Mouse (Mus musculus) kidney, postnatal 0 days (tissue): ENCODE measurements around the gene Aig1. TPM values are rescaled to one million over a fixed set of nuclear protein-coding genes. Genes with fewer than 3 reads are reported as not detected.

Experiments used
- ATAC-seq: fragments of 200-750 bp; cut with Nextera tagmentation; replicated peaks from 2 replicates; pipeline ENCODE4 v1.8.0; 2017; ENCODE audit warnings: low read depth, moderate number of reproducible peaks, moderate TSS enrichment, moderate library complexity; ENCODE audit not compliant: low FRiP score
- DNase-seq: peaks from one replicate; pipeline ENCODE4 v3.0.0-alpha.2; 2016; ENCODE audit warnings: low spot score
- H3K27ac ChIP-seq: fragments of 300-500 bp; sonication (generic); 2 replicates; pipeline ENCODE4 v1.5.1; 2014; ENCODE audit warnings: mild to moderate bottlenecking
- H3K27me3 ChIP-seq: fragments of 300-500 bp; sonication (generic); 2 replicates; pipeline ENCODE4 v1.6.1; 2014; ENCODE audit warnings: low read length, mixed read lengths; ENCODE audit not compliant: insufficient read depth
- H3K36me3 ChIP-seq: fragments of 300-500 bp; sonication (generic); 2 replicates; pipeline ENCODE4 v1.6.1; 2014; ENCODE audit warnings: low read length, mixed read lengths; ENCODE audit not compliant: insufficient read depth
- H3K4me1 ChIP-seq: fragments of 300-500 bp; sonication (generic); replicated peaks from 2 replicates; pipeline ENCODE4 v1.6.1; 2014; ENCODE audit warnings: antibody characterized with exemption, low read length, mixed read lengths; ENCODE audit not compliant: insufficient read depth
- H3K4me2 ChIP-seq: fragments of 300-500 bp; sonication (generic); 2 replicates; pipeline ENCODE4 v1.6.1; 2014; ENCODE audit warnings: mild to moderate bottlenecking, low read length, moderate library complexity, mixed read lengths
- H3K4me3 ChIP-seq: fragments of 300-500 bp; sonication (generic); replicated peaks from 2 replicates; pipeline ENCODE4 v1.5.1; 2014; ENCODE audit warnings: low read depth, low read length
- H3K9ac ChIP-seq: fragments of 300-500 bp; sonication (generic); 2 replicates; pipeline ENCODE4 v1.6.1; 2014; ENCODE audit warnings: low read depth, low read length
- H3K9me3 ChIP-seq: fragments of 300-500 bp; sonication (generic); replicated peaks from 2 replicates; pipeline ENCODE4 v1.6.1; 2016; ENCODE audit warnings: low read length, inconsistent platforms, mixed read lengths
- CTCF ChIP-seq: IDR thresholded peaks from 2 replicates; pipeline ENCODE4 v1.5.1; 2016; ENCODE audit warnings: antibody characterized with exemption, low read depth, mild to moderate bottlenecking, moderate library complexity
- WGBS: fragments of 180-500 bp; shearing (Covaris S2); extraction: QIAGEN DNeasy Blood & Tissue Kit; methylation state at CpG from one replicate; pipeline ENCODE4 v1.1.7; 2014; 5-methylcytosine and 5-hydroxymethylcytosine counted together
- polyA plus RNA-seq: library from polyadenylated mRNA; unstranded; fragments of >200 nt; fragmentation: Nextera tagmentation; extraction: Ambion mirVana; gene quantifications from 2 replicates; pipeline ENCODE4 v1.2.1, GENCODE M21; 2015

Gene Aig1
- polyA plus RNA-seq, 1 experiment from 2014 or later = 64.1 TPM

DNA sequence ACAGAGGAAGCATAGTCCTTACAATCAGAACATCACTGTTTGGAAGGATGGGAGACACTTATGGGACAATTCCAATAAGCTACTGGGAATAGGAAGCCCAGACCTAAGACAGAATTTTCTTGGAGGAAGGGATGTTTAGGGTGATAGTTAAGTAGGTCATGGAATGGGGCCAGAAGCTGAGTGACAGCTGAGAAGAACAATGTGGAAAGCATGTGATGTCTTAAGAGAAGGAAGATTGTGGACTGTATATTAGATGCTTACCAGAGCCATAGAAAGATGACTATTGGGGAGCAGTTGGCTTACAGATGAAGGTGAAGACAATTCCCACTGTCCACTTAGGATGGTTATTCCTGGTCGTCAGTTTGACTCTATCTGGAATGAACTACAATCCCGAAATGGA is 191.3 kb downstream of the Aig1 start:
- 95% methylated on average over 2 of the region's 2 CpGs for WGBS
- H3K4me2 ChIP-seq = no peak overlapping the region
- H3K9me3 ChIP-seq = no peaks in the 10 kb centered on the region
- TF ChIP-seq CTCF = no peak
- H3K4me1 ChIP-seq = no peaks in the 10 kb centered on the region
- no peak for ATAC-seq
- H3K9ac ChIP-seq = no peak overlapping the region
- H3K36me3 ChIP-seq = no peaks in the 10 kb centered on the region
- no peak overlapping the region for H3K4me3 ChIP-seq
- DNase-seq = no peak
- no peak overlapping the region for H3K27ac ChIP-seq
- H3K27me3 ChIP-seq = no peaks in the 10 kb centered on the region

DNA sequence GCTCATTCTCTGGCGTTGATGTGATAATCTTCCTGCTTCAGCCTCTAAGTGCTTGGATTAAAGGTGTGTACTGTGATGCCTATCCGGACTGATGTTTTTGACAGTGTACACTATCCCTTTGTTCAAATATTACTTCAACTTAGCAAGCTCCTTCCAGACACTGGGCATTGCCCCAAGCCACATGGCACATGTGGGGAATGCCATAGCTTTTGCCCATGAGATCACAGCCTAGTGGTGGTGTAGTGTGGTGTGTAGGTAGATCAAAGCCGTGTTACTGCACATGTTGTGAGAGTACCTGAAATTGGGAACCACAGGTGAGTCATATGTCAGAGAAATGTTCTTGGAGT is 193.8 kb downstream of the Aig1 start:
- H3K36me3 ChIP-seq = no peaks in the 10 kb centered on the region
- WGBS = 85% methylated on average over 3 of the region's 3 CpGs
- H3K4me2 ChIP-seq = no peak overlapping the region
- H3K4me3 ChIP-seq = no peak overlapping the region
- H3K9ac ChIP-seq = no peak overlapping the region
- TF ChIP-seq CTCF = no peak
- no peak for DNase-seq
- no peak overlapping the region for H3K27ac ChIP-seq
- ATAC-seq = no peak
- no peaks in the 10 kb centered on the region for H3K27me3 ChIP-seq
- H3K4me1 ChIP-seq = no peaks in the 10 kb centered on the region
- 0 out of 2 replicates have a peak, but pooled peaks cover 3% of the 10 kb centered on the region for H3K9me3 ChIP-seq

DNA sequence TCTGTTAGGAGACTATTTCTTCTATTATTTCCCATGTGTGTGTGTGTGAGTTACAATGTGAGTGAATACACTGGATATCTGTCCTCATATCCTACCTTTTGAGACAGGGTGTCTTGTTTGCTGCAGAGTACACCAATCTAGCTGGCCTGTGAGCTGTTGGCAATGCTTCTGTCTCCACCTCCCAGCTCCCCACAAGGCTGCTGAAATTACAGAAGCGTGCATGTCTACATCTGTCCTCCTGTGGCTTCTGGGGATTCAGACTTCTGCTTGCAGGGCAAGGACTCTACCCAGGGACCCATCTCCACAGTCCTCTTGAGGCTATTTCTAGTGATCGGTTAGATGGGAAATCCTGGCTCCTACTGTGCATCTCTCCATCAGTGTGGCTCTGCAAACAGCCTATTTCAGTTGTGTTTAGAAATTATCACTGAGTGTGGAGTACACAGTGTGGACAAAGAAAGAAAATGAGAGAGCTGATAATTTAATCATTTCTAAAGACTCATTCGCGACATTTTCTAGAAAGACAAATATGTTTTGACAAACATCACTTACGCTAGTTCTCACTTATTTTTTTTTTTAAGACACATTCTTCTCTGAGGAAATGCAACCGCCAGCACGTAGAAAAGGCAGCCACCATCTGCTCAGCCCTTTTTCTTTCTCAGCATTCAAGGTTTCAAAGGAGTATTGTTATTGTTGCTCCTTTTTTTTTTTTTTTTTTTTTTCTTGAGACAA is 194.3 kb downstream of the Aig1 start:
- DNase-seq = no peak
- no peaks in the 10 kb centered on the region for H3K4me1 ChIP-seq
- H3K9me3 ChIP-seq = 0 out of 2 replicates have a peak, but pooled peaks cover 3% of the 10 kb centered on the region
- 84% methylated on average over 7 of the region's 7 CpGs for WGBS
- H3K27me3 ChIP-seq = no peaks in the 10 kb centered on the region
- H3K27ac ChIP-seq = no peak overlapping the region
- H3K4me2 ChIP-seq = no peak overlapping the region
- ATAC-seq = no peak
- no peak overlapping the region for H3K4me3 ChIP-seq
- no peak overlapping the region for H3K9ac ChIP-seq
- H3K36me3 ChIP-seq = no peaks in the 10 kb centered on the region
- TF ChIP-seq CTCF = no peak

DNA sequence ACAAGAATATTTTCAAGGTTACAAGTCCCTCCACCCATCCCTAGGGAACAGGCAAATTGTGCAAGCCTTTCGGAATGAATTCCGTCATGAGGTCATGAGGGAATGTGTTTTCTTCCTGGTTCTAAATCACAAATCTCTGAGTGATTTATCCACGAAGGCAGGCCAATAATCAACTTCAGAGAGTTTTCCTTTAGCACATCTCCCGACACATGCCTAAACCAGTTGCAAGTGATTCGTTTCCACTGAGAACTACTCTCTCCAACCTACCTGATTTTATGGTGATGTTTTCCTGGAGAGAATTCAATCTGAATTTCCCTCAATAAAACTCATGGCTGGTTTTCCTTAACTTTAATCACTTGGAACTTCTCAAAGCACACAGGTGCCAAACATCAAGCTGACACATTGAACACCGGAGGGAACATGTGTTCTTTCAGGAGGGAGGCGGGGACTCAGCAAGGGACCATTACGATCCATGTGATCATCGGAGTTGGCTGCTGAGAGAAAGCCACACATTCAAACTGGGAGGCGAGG is 201.5 kb downstream of the Aig1 start:
- Histone ChIP-seq H3K9me3 (0 out of 2 replicates have a peak, but pooled peaks cover 3% of the 10 kb centered on the region), H3K4me1 (no peaks in the 10 kb centered on the region), H3K9ac (no peak overlapping the region), H3K4me3 (no peak overlapping the region), H3K27me3 (no peaks in the 10 kb centered on the region), H3K36me3 (no peaks in the 10 kb centered on the region), H3K4me2 (no peak overlapping the region), H3K27ac (no peak overlapping the region)
- TF ChIP-seq CTCF = no peak
- WGBS = 34% methylated on average over 10 of the region's 10 CpGs
- ATAC-seq = no peak
- DNase-seq = peak; percentile 68

DNA sequence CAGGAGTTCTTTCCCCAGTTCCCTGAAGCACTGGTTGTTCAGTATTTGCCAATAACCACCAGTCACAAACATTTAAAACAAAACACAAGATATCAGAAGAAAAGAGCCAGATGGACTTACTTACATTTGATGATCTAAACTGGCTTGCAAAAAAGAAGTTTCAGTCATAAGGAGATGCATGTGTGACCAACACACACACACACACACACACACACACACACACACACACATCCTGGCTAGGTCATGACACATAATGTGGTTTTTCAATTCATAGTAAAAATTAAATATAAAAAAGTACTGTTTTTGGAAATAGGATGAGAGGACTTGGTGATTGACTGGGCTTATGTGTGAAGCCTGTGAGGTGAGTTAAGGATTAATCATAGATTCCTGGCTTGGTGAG is 205.3 kb downstream of the Aig1 start:
- no peak overlapping the region for H3K9ac ChIP-seq
- H3K4me2 ChIP-seq = no peak overlapping the region
- H3K27me3 ChIP-seq = no peaks in the 10 kb centered on the region
- no peak for TF ChIP-seq CTCF
- H3K4me3 ChIP-seq = no peak overlapping the region
- no peak overlapping the region for H3K27ac ChIP-seq
- H3K9me3 ChIP-seq = no peaks in the 10 kb centered on the region
- no peaks in the 10 kb centered on the region for H3K36me3 ChIP-seq
- ATAC-seq = no peak
- no peaks in the 10 kb centered on the region for H3K4me1 ChIP-seq
- DNase-seq = no peak

DNA sequence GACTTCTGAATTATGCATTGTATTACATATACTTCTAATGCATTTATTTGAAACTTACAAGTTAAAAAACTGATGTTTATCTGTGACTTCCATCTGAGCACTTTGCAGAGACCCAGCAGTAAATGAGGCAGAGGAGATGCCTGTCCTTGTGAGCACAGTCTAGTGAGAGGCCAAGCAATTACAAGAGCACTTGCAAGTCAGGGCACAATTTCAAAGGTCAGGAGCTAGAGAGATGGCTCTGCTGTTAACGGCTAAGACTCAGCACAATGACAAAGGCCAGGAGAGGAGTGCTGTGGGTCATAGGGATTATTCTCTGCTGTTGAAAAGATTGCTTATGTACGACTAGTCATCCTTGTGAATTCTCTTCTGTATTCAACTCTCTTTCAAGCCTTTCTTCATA is 209.0 kb downstream of the Aig1 start:
- Histone ChIP-seq H3K9ac (no peak overlapping the region), H3K27ac (no peak overlapping the region), H3K9me3 (no peaks in the 10 kb centered on the region), H3K27me3 (no peaks in the 10 kb centered on the region), H3K4me1 (no peaks in the 10 kb centered on the region), H3K4me3 (no peak overlapping the region), H3K36me3 (no peaks in the 10 kb centered on the region), H3K4me2 (no peak overlapping the region)
- ATAC-seq (no peak), DNase-seq (no peak)
- TF ChIP-seq CTCF = no peak
- WGBS = 33% methylated on average over 2 of the region's 2 CpGs
